Mouse (Mus musculus) lung, embryonic 16.5 days (tissue): ENCODE data around the gene Foxj3. TPM values are rescaled to one million over a fixed set of nuclear protein-coding genes. Genes with fewer than 3 reads are reported as not detected.

Source experiments
- ATAC-seq: fragments of 200-750 bp; cut with Nextera tagmentation; 2 replicates; pipeline ENCODE4 v1.8.0; 2017; ENCODE audit warnings: low read depth, mild to moderate bottlenecking, moderate library complexity
- H3K27ac ChIP-seq: fragments of 300-500 bp; sonication (generic); 2 replicates; pipeline ENCODE4 v1.5.1; 2014; ENCODE audit warnings: mild to moderate bottlenecking, control low read depth, low read length
- H3K27me3 ChIP-seq: fragments of 300-500 bp; sonication (generic); 2 replicates; pipeline ENCODE4 v1.6.1; 2014; ENCODE audit warnings: low read depth, low read length, mixed read lengths; ENCODE audit not compliant: control insufficient read depth, insufficient read depth
- H3K36me3 ChIP-seq: fragments of 300-500 bp; sonication (generic); 2 replicates; pipeline ENCODE4 v1.6.1; 2014; ENCODE audit warnings: low read length; ENCODE audit not compliant: control insufficient read depth, insufficient read depth
- H3K4me1 ChIP-seq: fragments of 300-500 bp; sonication (generic); replicated peaks from 2 replicates; pipeline ENCODE4 v1.6.1; 2014; ENCODE audit warnings: low read length, mixed read lengths; ENCODE audit not compliant: control insufficient read depth, insufficient read depth
- H3K4me2 ChIP-seq: fragments of 300-500 bp; sonication (generic); 2 replicates; pipeline ENCODE4 v1.6.1; 2014; ENCODE audit warnings: low read depth, low read length, control low read depth
- H3K4me3 ChIP-seq: fragments of 300-500 bp; sonication (generic); 2 replicates; pipeline ENCODE4 v1.5.1; 2014; ENCODE audit warnings: mild to moderate bottlenecking, low read length, control low read depth
- H3K9ac ChIP-seq: fragments of 300-500 bp; sonication (generic); 2 replicates; pipeline ENCODE4 v1.6.1; 2014; ENCODE audit warnings: low read length, control low read depth
- H3K9me3 ChIP-seq: fragments of 300-500 bp; sonication (generic); 2 replicates; pipeline ENCODE4 v1.6.1; 2016; ENCODE audit warnings: low read length; ENCODE audit not compliant: control insufficient read depth
- WGBS: fragments of 180-500 bp; shearing (Covaris S2); extraction: QIAGEN DNeasy Blood & Tissue Kit; methylation state at CpG from one replicate; pipeline ENCODE4 v1.1.7; 2014; 5-methylcytosine and 5-hydroxymethylcytosine counted together
- polyA plus RNA-seq: library from polyadenylated mRNA; unstranded; fragments of >200 nt; fragmentation: Nextera tagmentation; extraction: Ambion mirVana; gene quantifications from 2 replicates; pipeline ENCODE4 v1.2.1, GENCODE M21; 2015

Gene Foxj3
- polyA plus RNA-seq, 1 experiment from 2014 or later: 24.1 TPM

GRCm38 (mm10) chr4:119672685-119673084 is 135.9 kb downstream of the Foxj3 start:
- Histone ChIP-seq H3K4me3 (no peak overlapping the region), H3K9ac (no peak overlapping the region), H3K9me3 (no peaks in the 10 kb centered on the region), H3K4me1 (0 out of 2 replicates have a peak, but pooled peaks cover 3% of the 10 kb centered on the region), H3K4me2 (no peak overlapping the region), H3K27me3 (no peaks in the 10 kb centered on the region), H3K27ac (no peak overlapping the region), H3K36me3 (no peaks in the 10 kb centered on the region)
- ATAC-seq: no peak
- 26% methylated on average over 5 of the region's 5 CpGs for whole genome bisulfite sequencing

Other genes starting within 250 kb of the Foxj3 start
- gene Ybx1, start 242.4 kb upstream of the Foxj3 start, polyA plus RNA-seq: 412 and 442 TPM in 2 replicates
- 86.8 and 91.9 TPM in 2 replicates for gene Ppih, start 216.5 kb upstream of the Foxj3 start, polyA plus RNA-seq
- 6.1 and 9.3 TPM in 2 replicates for gene Ccdc30, start 121.5 kb upstream of the Foxj3 start, polyA plus RNA-seq
- gene Ppcs, start 114.6 kb upstream of the Foxj3 start, polyA plus RNA-seq: 31.5 and 33.9 TPM in 2 replicates
- 2.0 and 2.1 TPM in 2 replicates for gene Zmynd12, start 114.2 kb upstream of the Foxj3 start, polyA plus RNA-seq
- 0.50 TPM in 2 replicates for gene Rimkla, start 44.4 kb upstream of the Foxj3 start, polyA plus RNA-seq
- 4.5 and 4.9 TPM in 2 replicates for gene Frg2f1, start 2.5 kb downstream of the Foxj3 start, polyA plus RNA-seq
- gene Guca2a, start 100.7 kb downstream of the Foxj3 start, polyA plus RNA-seq: 0.64 TPM in 1 of 2 replicates, not detected in the other
- gene Guca2b, start 122.0 kb downstream of the Foxj3 start, polyA plus RNA-seq: 0.62 TPM in 1 of 2 replicates, not detected in the other
- gene Hivep3, start 196.8 kb downstream of the Foxj3 start, polyA plus RNA-seq: 27.9 and 30.3 TPM in 2 replicates